Mouse (Mus musculus) B cell, adult 2 months (primary cell): ENCODE data around the gene Fxyd1.

Source experiments
- DNase-seq, 2 experiments: peaks; one replicate each; pipeline ENCODE4 v3.0.0; 2022

Fxyd1 gene

GRCm38 (mm10) chr7:31008175-31008574, 48.8 kb downstream of the Fxyd1 start:
- DNase-seq, result no peak

GRCm38 (mm10) chr7:31007775-31008174, 49.2 kb downstream of the Fxyd1 start:
- no peak for DNase-seq

- DNase-seq, result peak; percentile 69 to 73
Observed at GRCm38 (mm10) chr7:31002650-31003049, 54.3 kb downstream of the Fxyd1 start.
